Mouse (Mus musculus): ENCODE data around the gene Mob3b. TPM values are rescaled to one million over a fixed set of nuclear protein-coding genes. Genes with fewer than 3 reads are reported as not detected.

The Mob3b gene
- polyA plus RNA-seq, 1 experiment from 2014 or later = 2.8 TPM

- H3K4me1 ChIP-seq (ENCODE audit: control insufficient read depth, insufficient read depth, low read length) = peaks cover 9% of the 10 kb centered on the region; the same call in 1 of the 2 replicates
- no peak overlapping the region; the same call in 1 of the 2 replicates for H3K27ac ChIP-seq (ENCODE audit: low read length)
- 25% methylated on average over 20 of the region's 20 CpGs for WGBS
- H3K4me3 ChIP-seq (ENCODE audit: low read depth, low read length) = peak overlapping the region; percentile 65
- H3K9ac ChIP-seq (ENCODE audit: low read depth, low read length) = no peak overlapping the region
- ATAC-seq = no peak
- no peaks in the 10 kb centered on the region for H3K9me3 ChIP-seq (replicated peaks; ENCODE audit: control insufficient read depth, low read length, poor library complexity, severe bottlenecking)
- no peaks in the 10 kb centered on the region for H3K36me3 ChIP-seq (ENCODE audit: control insufficient read depth, insufficient read depth, low read length)
- H3K4me2 ChIP-seq (ENCODE audit: low read length) = peak overlapping the region; percentile 100
- H3K27me3 ChIP-seq (ENCODE audit: control insufficient read depth, insufficient read depth, low read depth, low read length) = no peaks in the 10 kb centered on the region; the same call in none of the 2 replicates
Observed at GRCm38 (mm10) chr4:35155132-35155922, 2.0 kb downstream of the Mob3b start.

- 43% methylated on average over 3 of the region's 3 CpGs for WGBS
- H3K4me2 ChIP-seq (ENCODE audit: low read length) = no peak overlapping the region
- no peak overlapping the region for H3K4me3 ChIP-seq (ENCODE audit: low read depth, low read length)
Observed at GRCm38 (mm10) chr4:35154051-35154450, 3.2 kb downstream of the Mob3b start.

GRCm38 (mm10) chr4:35151756-35152155, 5.5 kb downstream of the Mob3b start, which contains the start of gene Ifnk:
Ifnk (plus strand) TSS chr4:35152056.
- Histone ChIP-seq H3K9ac (ENCODE audit: low read depth, low read length) (no peak within 1 kb of the TSS), H3K27ac (ENCODE audit: low read length) (no peak within 1 kb of the TSS)

More at GRCm38 (mm10) chr4:35154051-35154450, 3.2 kb downstream of the Mob3b start:
- Histone ChIP-seq H3K9me3 (replicated peaks; ENCODE audit: control insufficient read depth, low read length, poor library complexity, severe bottlenecking) (no peaks in the 10 kb centered on the region), H3K9ac (ENCODE audit: low read depth, low read length) (no peak overlapping the region), H3K27ac (ENCODE audit: low read length) (no peak overlapping the region), H3K27me3 (ENCODE audit: control insufficient read depth, insufficient read depth, low read depth, low read length) (no peaks in the 10 kb centered on the region; the same call in none of the 2 replicates), H3K4me1 (ENCODE audit: control insufficient read depth, insufficient read depth, low read length) (peaks cover 9% of the 10 kb centered on the region; the same call in 1 of the 2 replicates), H3K36me3 (ENCODE audit: control insufficient read depth, insufficient read depth, low read length) (no peaks in the 10 kb centered on the region)
- no peak for ATAC-seq

GRCm38 (mm10) chr4:35150706-35151105, 6.6 kb downstream of the Mob3b start:
- Histone ChIP-seq H3K4me2 (ENCODE audit: low read length) (no peak overlapping the region), H3K9ac (ENCODE audit: low read depth, low read length) (no peak overlapping the region), H3K27me3 (ENCODE audit: control insufficient read depth, insufficient read depth, low read depth, low read length) (no peaks in the 10 kb centered on the region; the same call in 1 of the 2 replicates), H3K36me3 (ENCODE audit: control insufficient read depth, insufficient read depth, low read length) (no peaks in the 10 kb centered on the region), H3K4me3 (ENCODE audit: low read depth, low read length) (no peak overlapping the region), H3K9me3 (replicated peaks; ENCODE audit: control insufficient read depth, low read length, poor library complexity, severe bottlenecking) (no peaks in the 10 kb centered on the region), H3K27ac (ENCODE audit: low read length) (no peak overlapping the region), H3K4me1 (ENCODE audit: control insufficient read depth, insufficient read depth, low read length) (peaks cover under 1% of the 10 kb centered on the region; the same call in 1 of the 2 replicates)
- no peak for ATAC-seq
- WGBS = 92% methylated on average over 3 of the region's 3 CpGs

More at GRCm38 (mm10) chr4:35151756-35152155, 5.5 kb downstream of the Mob3b start, which contains the start of gene Ifnk:
- no peaks in the 10 kb centered on the region; the same call in 1 of the 2 replicates for H3K27me3 ChIP-seq (ENCODE audit: control insufficient read depth, insufficient read depth, low read depth, low read length)
- no peaks in the 10 kb centered on the region for H3K36me3 ChIP-seq (ENCODE audit: control insufficient read depth, insufficient read depth, low read length)
- H3K4me1 ChIP-seq (ENCODE audit: control insufficient read depth, insufficient read depth, low read length) = peaks cover 9% of the 10 kb centered on the region; the same call in 1 of the 2 replicates
- H3K9me3 ChIP-seq (replicated peaks; ENCODE audit: control insufficient read depth, low read length, poor library complexity, severe bottlenecking) = no peaks in the 10 kb centered on the region
- no peak for ATAC-seq
- H3K4me3 ChIP-seq (ENCODE audit: low read depth, low read length) = no peak within 1 kb of the TSS
- H3K4me2 ChIP-seq (ENCODE audit: low read length) = no peak within 1 kb of the TSS
- 88% methylated on average over 4 of the region's 4 CpGs for WGBS

GRCm38 (mm10) chr4:35148326-35148725, 9.0 kb downstream of the Mob3b start:
- Histone ChIP-seq H3K27ac (ENCODE audit: low read length) (no peak overlapping the region), H3K36me3 (ENCODE audit: control insufficient read depth, insufficient read depth, low read length) (no peaks in the 10 kb centered on the region), H3K9me3 (replicated peaks; ENCODE audit: control insufficient read depth, low read length, poor library complexity, severe bottlenecking) (no peaks in the 10 kb centered on the region), H3K4me3 (ENCODE audit: low read depth, low read length) (no peak overlapping the region), H3K4me2 (ENCODE audit: low read length) (no peak overlapping the region), H3K4me1 (ENCODE audit: control insufficient read depth, insufficient read depth, low read length) (no peaks in the 10 kb centered on the region), H3K27me3 (ENCODE audit: control insufficient read depth, insufficient read depth, low read depth, low read length) (no peaks in the 10 kb centered on the region), H3K9ac (ENCODE audit: low read depth, low read length) (no peak overlapping the region)
- no peak for ATAC-seq
- WGBS = 91% methylated on average over 4 of the region's 4 CpGs

- Histone ChIP-seq H3K4me2 (ENCODE audit: low read length) (no peak overlapping the region), H3K9me3 (replicated peaks; ENCODE audit: control insufficient read depth, low read length, poor library complexity, severe bottlenecking) (no peaks in the 10 kb centered on the region), H3K4me3 (ENCODE audit: low read depth, low read length) (no peak overlapping the region), H3K27me3 (ENCODE audit: control insufficient read depth, insufficient read depth, low read depth, low read length) (no peaks in the 10 kb centered on the region), H3K9ac (ENCODE audit: low read depth, low read length) (no peak overlapping the region), H3K27ac (ENCODE audit: low read length) (no peak overlapping the region), H3K36me3 (ENCODE audit: control insufficient read depth, insufficient read depth, low read length) (no peaks in the 10 kb centered on the region), H3K4me1 (ENCODE audit: control insufficient read depth, insufficient read depth, low read length) (no peaks in the 10 kb centered on the region)
- ATAC-seq = no peak
- 93% methylated on average over 5 of the region's 5 CpGs for WGBS
Observed at GRCm38 (mm10) chr4:35146597-35146996, 10.7 kb downstream of the Mob3b start.

- Histone ChIP-seq H3K27me3 (ENCODE audit: control insufficient read depth, insufficient read depth, low read depth, low read length) (no peaks in the 10 kb centered on the region), H3K27ac (ENCODE audit: low read length) (no peak overlapping the region), H3K4me3 (ENCODE audit: low read depth, low read length) (no peak overlapping the region), H3K36me3 (ENCODE audit: control insufficient read depth, insufficient read depth, low read length) (no peaks in the 10 kb centered on the region), H3K4me1 (ENCODE audit: control insufficient read depth, insufficient read depth, low read length) (no peaks in the 10 kb centered on the region), H3K4me2 (ENCODE audit: low read length) (no peak overlapping the region), H3K9me3 (replicated peaks; ENCODE audit: control insufficient read depth, low read length, poor library complexity, severe bottlenecking) (no peaks in the 10 kb centered on the region), H3K9ac (ENCODE audit: low read depth, low read length) (no peak overlapping the region)
- ATAC-seq = no peak
- WGBS = 88% methylated on average over 10 of the region's 10 CpGs
Observed at GRCm38 (mm10) chr4:35145726-35146125, 11.6 kb downstream of the Mob3b start.

GRCm38 (mm10) chr4:35143472-35144102, 13.7 kb downstream of the Mob3b start:
- WGBS = 86% methylated on average over 12 of the region's 12 CpGs
- no peaks in the 10 kb centered on the region for H3K36me3 ChIP-seq (ENCODE audit: control insufficient read depth, insufficient read depth, low read length)

GRCm38 (mm10) chr4:35140317-35140716, 17.0 kb downstream of the Mob3b start:
- H3K4me1 ChIP-seq (ENCODE audit: control insufficient read depth, insufficient read depth, low read length) = no peaks in the 10 kb centered on the region
- H3K9me3 ChIP-seq (replicated peaks; ENCODE audit: control insufficient read depth, low read length, poor library complexity, severe bottlenecking) = no peaks in the 10 kb centered on the region
- ATAC-seq = no peak
- H3K27me3 ChIP-seq (ENCODE audit: control insufficient read depth, insufficient read depth, low read depth, low read length) = no peaks in the 10 kb centered on the region
- H3K9ac ChIP-seq (ENCODE audit: low read depth, low read length) = no peak overlapping the region
- no peak overlapping the region for H3K4me3 ChIP-seq (ENCODE audit: low read depth, low read length)
- H3K27ac ChIP-seq (ENCODE audit: low read length) = no peak overlapping the region
- H3K4me2 ChIP-seq (ENCODE audit: low read length) = no peak overlapping the region
- 88% methylated on average over 6 of the region's 6 CpGs for WGBS
- H3K36me3 ChIP-seq (ENCODE audit: control insufficient read depth, insufficient read depth, low read length) = no peaks in the 10 kb centered on the region

More at GRCm38 (mm10) chr4:35143472-35144102, 13.7 kb downstream of the Mob3b start:
- Histone ChIP-seq H3K9me3 (replicated peaks; ENCODE audit: control insufficient read depth, low read length, poor library complexity, severe bottlenecking) (no peaks in the 10 kb centered on the region), H3K4me1 (ENCODE audit: control insufficient read depth, insufficient read depth, low read length) (no peaks in the 10 kb centered on the region), H3K4me2 (ENCODE audit: low read length) (no peak overlapping the region), H3K27me3 (ENCODE audit: control insufficient read depth, insufficient read depth, low read depth, low read length) (no peaks in the 10 kb centered on the region), H3K4me3 (ENCODE audit: low read depth, low read length) (no peak overlapping the region), H3K27ac (ENCODE audit: low read length) (no peak overlapping the region), H3K9ac (ENCODE audit: low read depth, low read length) (no peak overlapping the region)
- ATAC-seq = no peak

Data from midbrain, embryonic 16.5 days (tissue).